Mouse (Mus musculus) lung, postnatal 0 days (tissue): ENCODE data around the gene Srrt. TPM values are rescaled to one million over a fixed set of nuclear protein-coding genes. Genes with fewer than 3 reads are reported as not detected.

Experiments
- ATAC-seq: fragments of 200-750 bp; cut with Nextera tagmentation; 2 replicates; pipeline ENCODE4 v1.8.0; 2017; ENCODE audit warnings: moderate library complexity
- DNase-seq: peaks from one replicate; pipeline ENCODE4 v3.0.0-alpha.2; 2016; ENCODE audit warnings: low spot score
- H3K27ac ChIP-seq: fragments of 300-500 bp; sonication (generic); 2 replicates; pipeline ENCODE4 v1.5.1; 2014; ENCODE audit warnings: antibody characterized with exemption, mild to moderate bottlenecking, low read length, mixed read lengths
- H3K27me3 ChIP-seq: fragments of 300-500 bp; sonication (generic); replicated peaks from 2 replicates; pipeline ENCODE4 v1.6.1; 2014; ENCODE audit warnings: low read length, mixed read lengths; ENCODE audit not compliant: insufficient read depth
- H3K36me3 ChIP-seq: fragments of 300-500 bp; sonication (generic); 2 replicates; pipeline ENCODE4 v1.6.1; 2014; ENCODE audit warnings: low read length, mixed read lengths; ENCODE audit not compliant: insufficient read depth
- H3K4me1 ChIP-seq: fragments of 300-500 bp; sonication (generic); 2 replicates; pipeline ENCODE4 v1.6.1; 2014; ENCODE audit warnings: antibody characterized with exemption, low read depth, low read length, mixed read lengths; ENCODE audit not compliant: insufficient read depth
- H3K4me2 ChIP-seq: fragments of 300-500 bp; sonication (generic); replicated peaks from 2 replicates; pipeline ENCODE4 v1.6.1; 2014; ENCODE audit warnings: low read depth, mild to moderate bottlenecking, low read length, moderate library complexity, mixed read lengths
- H3K4me3 ChIP-seq: fragments of 300-500 bp; sonication (generic); 2 replicates; pipeline ENCODE4 v1.5.1; 2014; ENCODE audit warnings: low read depth, low read length
- H3K9ac ChIP-seq: fragments of 300-500 bp; sonication (generic); replicated peaks from 2 replicates; pipeline ENCODE4 v1.6.1; 2014; ENCODE audit warnings: low read depth, mild to moderate bottlenecking
- H3K9me3 ChIP-seq: fragments of 300-500 bp; sonication (generic); 2 replicates; pipeline ENCODE4 v1.6.1; 2016; ENCODE audit warnings: low read length, mixed read lengths
- CTCF ChIP-seq: IDR thresholded peaks from 2 replicates; pipeline ENCODE4 v1.5.1; 2016; ENCODE audit warnings: antibody characterized with exemption, mild to moderate bottlenecking
- EP300 ChIP-seq: IDR thresholded peaks from 2 replicates; pipeline ENCODE4 v1.6.1; 2016; ENCODE audit warnings: antibody characterized with exemption, mild to moderate bottlenecking, control low read depth
- WGBS: fragments of 180-500 bp; shearing (Covaris S2); extraction: QIAGEN DNeasy Blood & Tissue Kit; methylation state at CpG from one replicate; pipeline ENCODE4 v1.1.7; 2014; 5-methylcytosine and 5-hydroxymethylcytosine counted together
- polyA plus RNA-seq: library from polyadenylated mRNA; unstranded; fragments of >200 nt; fragmentation: Nextera tagmentation; extraction: Ambion mirVana; gene quantifications from 2 replicates; pipeline ENCODE4 v1.2.1, GENCODE M21; 2015

Gene Srrt
- 30.9 and 32.7 TPM in 2 replicates for polyA plus RNA-seq

DNA sequence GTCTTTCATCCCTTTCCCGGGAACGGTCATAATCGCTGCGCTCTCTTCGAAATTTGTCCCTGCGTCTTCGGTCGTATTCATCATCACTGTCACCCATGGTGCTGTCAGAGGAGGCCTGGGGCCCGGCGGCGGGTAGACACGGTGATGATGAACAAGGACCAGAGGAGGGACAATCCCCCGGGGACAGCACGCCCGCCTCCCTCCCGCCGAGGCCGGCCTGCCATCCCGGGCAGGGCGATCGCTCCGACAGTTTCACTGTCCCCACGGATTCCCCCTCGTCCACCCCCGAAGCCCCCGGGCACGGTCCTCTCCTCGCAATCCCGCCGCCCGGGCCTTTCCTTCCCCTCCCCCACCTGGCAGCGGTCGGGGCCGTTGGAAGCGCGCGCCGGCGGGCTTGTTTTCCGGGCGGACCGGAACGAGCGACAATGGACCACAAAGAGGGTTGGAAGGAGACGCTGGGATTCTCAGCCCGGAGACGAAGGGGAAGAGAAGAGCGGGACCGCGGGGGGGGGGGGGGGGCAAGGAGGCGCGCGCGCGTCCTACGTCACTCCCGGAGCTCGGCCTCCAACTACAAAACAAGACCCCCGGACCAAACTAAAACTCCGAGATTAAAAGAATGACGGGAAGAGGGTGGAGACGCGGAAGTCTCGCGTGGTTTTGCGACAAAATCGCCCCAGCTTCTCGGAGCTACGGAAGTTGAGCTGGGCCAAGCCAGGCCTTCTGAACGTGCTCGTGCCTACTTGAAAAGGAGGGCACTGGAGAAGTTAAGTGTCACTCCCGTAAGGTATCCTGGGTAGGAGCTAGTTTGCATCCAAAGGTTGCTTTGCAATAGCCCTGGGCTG lies at the start of gene Srrt:
Gene Srrt, minus strand, starts transcription at position 604 of the 842 bp plus-strand sequence.
- TF ChIP-seq CTCF (no peak), EP300 (peak; percentile 94)
- H3K27me3 ChIP-seq: no peaks in the 10 kb centered on the region
- H3K4me2 ChIP-seq: peak within 1 kb of the TSS; percentile 74
- peaks cover 14% of the 10 kb centered on the region; the same call in 1 of the 2 replicates for H3K36me3 ChIP-seq
- H3K9ac ChIP-seq: peak within 1 kb of the TSS; percentile 92
- peak; percentile 93 for ATAC-seq
- H3K27ac ChIP-seq: peak within 1 kb of the TSS; percentile 96
- peak within 1 kb of the TSS; percentile 89 for H3K4me3 ChIP-seq
- under 1% methylated on average over 42 of the region's 72 CpGs for WGBS
- peaks cover 16% of the 10 kb centered on the region; the same call in 1 of the 2 replicates for H3K4me1 ChIP-seq
- DNase-seq: peak; percentile 98
- no peaks in the 10 kb centered on the region for H3K9me3 ChIP-seq

DNA sequence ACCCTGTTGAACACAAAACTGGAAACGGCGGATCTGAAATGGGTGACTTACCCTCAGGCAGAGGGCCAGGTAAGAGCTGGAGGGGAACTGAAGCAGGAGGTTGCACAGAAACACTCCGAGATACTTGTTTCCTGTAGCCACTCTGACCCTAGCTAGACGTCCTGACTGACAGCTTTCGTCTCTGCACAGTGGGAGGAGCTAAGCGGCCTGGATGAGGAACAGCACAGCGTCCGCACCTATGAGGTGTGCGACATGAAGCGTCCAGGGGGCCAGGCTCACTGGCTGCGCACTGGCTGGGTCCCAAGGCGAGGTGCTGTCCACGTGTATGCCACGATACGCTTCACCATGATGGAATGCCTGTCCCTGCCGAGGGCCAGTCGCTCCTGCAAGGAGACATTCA lies 46.6 kb upstream of the Srrt start:
- Histone ChIP-seq H3K4me2 (0 out of 2 replicates have a peak overlapping the region, but pooled peaks have one; percentile 0), H3K27ac (no peak overlapping the region), H3K9me3 (no peaks in the 10 kb centered on the region), H3K4me3 (peak overlapping the region; percentile 12; the same call in 1 of the 2 replicates), H3K27me3 (no peaks in the 10 kb centered on the region), H3K9ac (no peak overlapping the region), H3K36me3 (peaks cover 16% of the 10 kb centered on the region), H3K4me1 (peaks cover 6% of the 10 kb centered on the region)
- ATAC-seq: no peak
- TF ChIP-seq CTCF: no peak
- TF ChIP-seq EP300: no peak
- no peak for DNase-seq
- 68% methylated on average over 17 of the region's 17 CpGs for WGBS

DNA sequence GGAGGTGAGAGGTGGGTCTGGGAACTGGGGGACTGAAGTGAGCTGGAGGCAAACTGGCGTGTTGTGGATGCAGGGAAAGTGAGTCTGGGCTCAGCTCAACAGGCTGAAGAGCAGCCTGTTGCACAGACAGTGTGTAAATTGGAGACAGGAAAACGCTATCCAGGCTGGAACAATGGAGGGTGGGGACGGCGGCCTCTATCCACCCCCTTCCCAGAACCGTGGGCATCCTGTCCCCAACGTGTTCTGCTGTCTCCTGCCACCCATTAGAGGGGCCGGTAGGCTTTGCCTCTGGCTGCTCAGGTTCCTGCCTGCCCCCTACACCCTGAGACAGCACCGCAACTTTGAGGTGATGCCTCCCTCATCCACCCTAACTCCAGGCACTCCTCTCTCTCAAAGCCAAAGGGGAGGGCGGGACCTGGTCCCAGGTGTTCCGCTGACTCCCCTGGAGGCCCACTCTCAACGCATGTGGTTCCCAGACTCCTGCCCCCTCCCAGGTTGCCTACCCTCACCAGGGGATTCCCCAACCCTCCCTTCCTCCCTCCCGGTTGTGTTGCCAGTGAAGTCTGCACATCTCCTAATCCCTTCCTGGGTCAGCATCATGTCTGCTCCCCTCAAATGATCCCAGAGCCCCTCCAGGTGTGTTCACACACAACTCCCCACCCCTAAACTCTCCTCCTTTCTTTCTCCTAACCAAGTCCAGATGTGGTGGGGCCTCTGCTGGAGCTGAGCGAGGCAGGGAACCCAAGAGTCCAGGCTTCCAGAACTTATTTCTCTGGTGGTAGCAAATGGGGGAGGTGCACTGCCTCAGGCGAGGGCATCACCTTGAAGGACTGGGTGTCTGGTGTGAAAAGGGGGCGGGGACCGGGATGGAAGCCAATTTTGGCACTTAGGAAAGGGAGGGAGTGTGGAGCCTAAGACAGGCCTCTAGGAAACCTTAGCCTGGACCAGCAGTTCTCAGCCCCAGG lies 44.8 kb upstream of the Srrt start:
- DNase-seq (peak; percentile 64), ATAC-seq (0 out of 2 replicates have a peak, but pooled peaks have one; percentile 6)
- no peaks in the 10 kb centered on the region for H3K9me3 ChIP-seq
- peak overlapping the region; percentile 70 for H3K4me3 ChIP-seq
- TF ChIP-seq EP300 (no peak; the same call in 1 of the 2 replicates), CTCF (no peak)
- H3K27ac ChIP-seq: peak overlapping the region; percentile 93
- peaks cover 13% of the 10 kb centered on the region for H3K4me1 ChIP-seq
- H3K4me2 ChIP-seq: peak overlapping the region; percentile 74
- peak overlapping the region; percentile 89 for H3K9ac ChIP-seq
- H3K36me3 ChIP-seq: peaks cover 10% of the 10 kb centered on the region; the same call in 1 of the 2 replicates
- 13% methylated on average over 15 of the region's 16 CpGs for WGBS
- no peaks in the 10 kb centered on the region for H3K27me3 ChIP-seq

DNA sequence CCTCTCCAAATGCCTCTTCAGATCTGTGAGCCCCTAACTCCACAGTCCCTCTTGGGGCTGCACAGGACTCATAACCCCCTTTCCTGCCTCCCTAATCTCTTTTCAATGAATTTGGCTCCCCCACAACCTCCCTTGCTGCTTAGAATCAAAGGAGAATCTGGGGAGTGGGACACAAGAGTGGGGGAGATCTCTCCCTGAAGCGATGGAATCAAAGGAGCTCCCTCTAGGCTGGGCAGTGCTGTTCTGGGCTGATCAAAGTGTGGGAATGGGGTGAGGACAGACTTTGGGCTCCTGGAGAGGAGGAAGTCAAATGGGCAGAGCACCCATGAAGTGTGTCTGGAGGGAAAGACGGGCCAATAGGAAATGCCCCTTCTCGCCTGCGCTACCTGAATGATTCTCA lies 43.9 kb upstream of the Srrt start:
- peaks cover 13% of the 10 kb centered on the region for H3K4me1 ChIP-seq
- no peaks in the 10 kb centered on the region for H3K9me3 ChIP-seq
- no peaks in the 10 kb centered on the region for H3K27me3 ChIP-seq
- ATAC-seq (no peak), DNase-seq (peak; percentile 18)
- 0 out of 2 replicates have a peak, but pooled peaks cover 6% of the 10 kb centered on the region for H3K36me3 ChIP-seq
- peak overlapping the region; percentile 70 for H3K4me3 ChIP-seq
- H3K4me2 ChIP-seq: peak overlapping the region; percentile 74
- peak overlapping the region; percentile 93 for H3K27ac ChIP-seq
- peak overlapping the region; percentile 89 for H3K9ac ChIP-seq
- WGBS: 5% methylated on average over 4 of the region's 4 CpGs
- TF ChIP-seq EP300: no peak
- TF ChIP-seq CTCF: no peak

DNA sequence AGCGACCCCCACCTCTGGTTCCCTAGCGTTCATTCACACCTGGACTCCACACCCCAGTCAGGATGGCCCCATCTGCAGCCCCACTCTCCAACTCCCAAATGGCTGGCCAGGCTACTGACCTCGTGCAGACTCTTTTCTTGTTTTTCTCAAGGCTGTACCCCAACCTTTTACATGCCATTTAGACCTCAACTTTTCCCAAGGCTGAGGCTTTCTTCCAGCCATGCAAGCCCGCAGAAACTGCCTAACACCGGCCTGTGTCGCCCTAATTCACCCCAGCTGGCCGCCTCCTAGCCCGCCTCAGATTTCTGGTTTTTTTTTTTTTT lies 43.5 kb upstream of the Srrt start:
- 8% methylated on average over 8 of the region's 8 CpGs for WGBS
- DNase-seq (no peak), ATAC-seq (no peak)
- H3K36me3 ChIP-seq: 0 out of 2 replicates have a peak, but pooled peaks cover 2% of the 10 kb centered on the region
- H3K27ac ChIP-seq: peak overlapping the region; percentile 93
- no peaks in the 10 kb centered on the region for H3K9me3 ChIP-seq
- H3K4me3 ChIP-seq: peak overlapping the region; percentile 70
- H3K9ac ChIP-seq: peak overlapping the region; percentile 89
- H3K4me2 ChIP-seq: peak overlapping the region; percentile 74
- TF ChIP-seq EP300 (no peak), CTCF (no peak)
- H3K4me1 ChIP-seq: peaks cover 13% of the 10 kb centered on the region
- H3K27me3 ChIP-seq: no peaks in the 10 kb centered on the region
